Mouse (Mus musculus) lung, embryonic 16.5 days (tissue): ENCODE measurements around the gene Sfxn2. TPM values are rescaled to one million over a fixed set of nuclear protein-coding genes. Genes with fewer than 3 reads are reported as not detected.

ENCODE experiments used
- ATAC-seq: fragments of 200-750 bp; cut with Nextera tagmentation; 2 replicates; pipeline ENCODE4 v1.8.0; 2017; ENCODE audit warnings: low read depth, mild to moderate bottlenecking, moderate library complexity
- H3K27ac ChIP-seq: fragments of 300-500 bp; sonication (generic); 2 replicates; pipeline ENCODE4 v1.5.1; 2014; ENCODE audit warnings: mild to moderate bottlenecking, control low read depth, low read length
- H3K27me3 ChIP-seq: fragments of 300-500 bp; sonication (generic); 2 replicates; pipeline ENCODE4 v1.6.1; 2014; ENCODE audit warnings: low read depth, low read length, mixed read lengths; ENCODE audit not compliant: control insufficient read depth, insufficient read depth
- H3K36me3 ChIP-seq: fragments of 300-500 bp; sonication (generic); 2 replicates; pipeline ENCODE4 v1.6.1; 2014; ENCODE audit warnings: low read length; ENCODE audit not compliant: control insufficient read depth, insufficient read depth
- H3K4me1 ChIP-seq: fragments of 300-500 bp; sonication (generic); replicated peaks from 2 replicates; pipeline ENCODE4 v1.6.1; 2014; ENCODE audit warnings: low read length, mixed read lengths; ENCODE audit not compliant: control insufficient read depth, insufficient read depth
- H3K4me2 ChIP-seq: fragments of 300-500 bp; sonication (generic); 2 replicates; pipeline ENCODE4 v1.6.1; 2014; ENCODE audit warnings: low read depth, low read length, control low read depth
- H3K4me3 ChIP-seq: fragments of 300-500 bp; sonication (generic); 2 replicates; pipeline ENCODE4 v1.5.1; 2014; ENCODE audit warnings: mild to moderate bottlenecking, low read length, control low read depth
- H3K9ac ChIP-seq: fragments of 300-500 bp; sonication (generic); 2 replicates; pipeline ENCODE4 v1.6.1; 2014; ENCODE audit warnings: low read length, control low read depth
- H3K9me3 ChIP-seq: fragments of 300-500 bp; sonication (generic); 2 replicates; pipeline ENCODE4 v1.6.1; 2016; ENCODE audit warnings: low read length; ENCODE audit not compliant: control insufficient read depth
- WGBS: fragments of 180-500 bp; shearing (Covaris S2); extraction: QIAGEN DNeasy Blood & Tissue Kit; methylation state at CpG from one replicate; pipeline ENCODE4 v1.1.7; 2014; 5-methylcytosine and 5-hydroxymethylcytosine counted together
- polyA plus RNA-seq: library from polyadenylated mRNA; unstranded; fragments of >200 nt; fragmentation: Nextera tagmentation; extraction: Ambion mirVana; gene quantifications from 2 replicates; pipeline ENCODE4 v1.2.1, GENCODE M21; 2015

Gene Sfxn2
- polyA plus RNA-seq, 1 experiment from 2014 or later: 24.6 TPM

GRCm38 (mm10) chr19:46602406-46602805 is 29.2 kb downstream of the Sfxn2 start:
- Histone ChIP-seq H3K4me1 (peaks cover 9% of the 10 kb centered on the region), H3K4me3 (no peak overlapping the region), H3K9me3 (no peaks in the 10 kb centered on the region), H3K27me3 (no peaks in the 10 kb centered on the region), H3K27ac (no peak overlapping the region), H3K4me2 (no peak overlapping the region), H3K9ac (no peak overlapping the region), H3K36me3 (no peaks in the 10 kb centered on the region)
- 82% methylated on average over 4 of the region's 4 CpGs for WGBS
- ATAC-seq: no peak

GRCm38 (mm10) chr19:46606718-46607117 is 33.6 kb downstream of the Sfxn2 start:
- Histone ChIP-seq H3K36me3 (peaks cover 5% of the 10 kb centered on the region; the same call in 1 of the 2 replicates), H3K27me3 (no peaks in the 10 kb centered on the region), H3K27ac (no peak overlapping the region), H3K4me3 (no peak overlapping the region), H3K9ac (no peak overlapping the region), H3K9me3 (no peaks in the 10 kb centered on the region), H3K4me1 (no peaks in the 10 kb centered on the region), H3K4me2 (no peak overlapping the region)
- WGBS: 89% methylated on average over 13 of the region's 13 CpGs
- no peak for ATAC-seq

GRCm38 (mm10) chr19:46607424-46607823 is 34.3 kb downstream of the Sfxn2 start:
- Histone ChIP-seq H3K9ac (no peak overlapping the region), H3K4me3 (no peak overlapping the region), H3K36me3 (peaks cover 5% of the 10 kb centered on the region; the same call in 1 of the 2 replicates), H3K27ac (no peak overlapping the region), H3K27me3 (no peaks in the 10 kb centered on the region), H3K4me2 (no peak overlapping the region), H3K4me1 (no peaks in the 10 kb centered on the region; the same call in 1 of the 2 replicates), H3K9me3 (no peaks in the 10 kb centered on the region)
- ATAC-seq: no peak; the same call in 1 of the 2 replicates
- WGBS: 50% methylated on average over 7 of the region's 7 CpGs

GRCm38 (mm10) chr19:46608158-46608557 is 35.0 kb downstream of the Sfxn2 start:
- peaks cover 2% of the 10 kb centered on the region; the same call in 1 of the 2 replicates for H3K4me1 ChIP-seq
- no peak for ATAC-seq
- no peak overlapping the region for H3K9ac ChIP-seq
- H3K36me3 ChIP-seq: peaks cover 5% of the 10 kb centered on the region; the same call in 1 of the 2 replicates
- no peaks in the 10 kb centered on the region for H3K9me3 ChIP-seq
- H3K4me2 ChIP-seq: no peak overlapping the region
- WGBS: 95% methylated on average over 7 of the region's 7 CpGs
- H3K27ac ChIP-seq: no peak overlapping the region
- no peaks in the 10 kb centered on the region for H3K27me3 ChIP-seq
- no peak overlapping the region for H3K4me3 ChIP-seq

GRCm38 (mm10) chr19:46616378-46616777 is 43.2 kb downstream of the Sfxn2 start:
- Histone ChIP-seq H3K9ac (no peak overlapping the region), H3K27ac (no peak overlapping the region), H3K4me1 (peaks cover 36% of the 10 kb centered on the region), H3K36me3 (no peaks in the 10 kb centered on the region), H3K9me3 (no peaks in the 10 kb centered on the region), H3K27me3 (no peaks in the 10 kb centered on the region), H3K4me3 (no peak overlapping the region), H3K4me2 (no peak overlapping the region)
- 77% methylated on average over 11 of the region's 11 CpGs for WGBS
- ATAC-seq: no peak

GRCm38 (mm10) chr19:46617361-46617760 is 44.2 kb downstream of the Sfxn2 start:
- Histone ChIP-seq H3K4me2 (no peak overlapping the region), H3K9me3 (no peaks in the 10 kb centered on the region), H3K27me3 (no peaks in the 10 kb centered on the region), H3K4me1 (peaks cover 46% of the 10 kb centered on the region), H3K9ac (no peak overlapping the region), H3K4me3 (no peak overlapping the region), H3K27ac (no peak overlapping the region), H3K36me3 (no peaks in the 10 kb centered on the region)
- no peak for ATAC-seq
- WGBS: 72% methylated on average over 8 of the region's 8 CpGs

GRCm38 (mm10) chr19:46618322-46618721 is 45.2 kb downstream of the Sfxn2 start:
- Histone ChIP-seq H3K4me2 (no peak overlapping the region), H3K36me3 (no peaks in the 10 kb centered on the region), H3K9me3 (no peaks in the 10 kb centered on the region), H3K4me1 (peaks cover 50% of the 10 kb centered on the region), H3K27me3 (no peaks in the 10 kb centered on the region), H3K9ac (no peak overlapping the region), H3K27ac (no peak overlapping the region), H3K4me3 (no peak overlapping the region)
- 43% methylated on average over 9 of the region's 9 CpGs for WGBS
- no peak for ATAC-seq

- Histone ChIP-seq H3K4me2 (no peak overlapping the region), H3K27ac (peak overlapping the region; percentile 20; the same call in 1 of the 2 replicates), H3K4me3 (no peak overlapping the region), H3K27me3 (no peaks in the 10 kb centered on the region), H3K9me3 (no peaks in the 10 kb centered on the region), H3K9ac (no peak overlapping the region), H3K4me1 (peaks cover 55% of the 10 kb centered on the region), H3K36me3 (no peaks in the 10 kb centered on the region)
- ATAC-seq: no peak
- WGBS: 41% methylated on average over 19 of the region's 19 CpGs
These were observed 45.8 kb downstream of the Sfxn2 start for GRCm38 (mm10) chr19:46619001-46619400.

GRCm38 (mm10) chr19:46619518-46619917 is 46.4 kb downstream of the Sfxn2 start:
- no peak overlapping the region for H3K4me2 ChIP-seq
- no peaks in the 10 kb centered on the region for H3K36me3 ChIP-seq
- H3K9ac ChIP-seq: peak overlapping the region; percentile 9; the same call in 1 of the 2 replicates
- no peak for ATAC-seq
- H3K27me3 ChIP-seq: no peaks in the 10 kb centered on the region
- H3K27ac ChIP-seq: peak overlapping the region; percentile 69
- H3K4me3 ChIP-seq: no peak overlapping the region
- 85% methylated on average over 6 of the region's 6 CpGs for WGBS
- H3K9me3 ChIP-seq: no peaks in the 10 kb centered on the region
- H3K4me1 ChIP-seq: peaks cover 59% of the 10 kb centered on the region
